Mouse (Mus musculus) liver, embryonic 14.5 days (tissue): Measurements from ENCODE around the gene Mrgprh.

Source experiments
- CTCF ChIP-seq: IDR thresholded peaks from 2 replicates; pipeline ENCODE4 v1.5.1; 2016; ENCODE audit warnings: antibody characterized with exemption, low read depth, control low read depth
- EP300 ChIP-seq: IDR thresholded peaks from 2 replicates; pipeline ENCODE4 v1.6.1; 2016; ENCODE audit warnings: antibody characterized with exemption, low read depth

- TF ChIP-seq EP300 (no peak), CTCF (no peak)
These were observed 40.1 kb upstream of the Mrgprh start for GRCm38 (mm10) chr17:12835738-12836137.
